Mouse (Mus musculus) limb, embryonic 11.5 days (tissue): ENCODE results near the gene Rbfox1. TPM values are rescaled to one million over a fixed set of nuclear protein-coding genes. Genes with fewer than 3 reads are reported as not detected.
A peak's percentile ranks its signal among the peaks of the same experiment; 100 is the strongest.

Source experiments
- ATAC-seq: fragments of 200-750 bp; cut with Nextera tagmentation; 2 replicates; pipeline ENCODE4 v1.8.0; 2017; ENCODE audit warnings: low read depth; ENCODE audit not compliant: insufficient number of reproducible peaks, low FRiP score, low TSS enrichment
- DNase-seq: peaks from one replicate; pipeline ENCODE4 v3.0.0-alpha.2; 2015; ENCODE audit warnings: low spot score
- H3K27ac ChIP-seq: fragments of 300-500 bp; sonication (generic); replicated peaks from 2 replicates; pipeline ENCODE4 v1.5.1; 2014; ENCODE audit warnings: low read depth, mild to moderate bottlenecking, low read length
- H3K27me3 ChIP-seq: fragments of 300-500 bp; sonication (generic); 2 replicates; pipeline ENCODE4 v1.6.1; 2014; ENCODE audit warnings: mild to moderate bottlenecking, low read length, mixed read lengths; ENCODE audit not compliant: control insufficient read depth, insufficient read depth
- H3K36me3 ChIP-seq: fragments of 300-500 bp; sonication (generic); 2 replicates; pipeline ENCODE4 v1.6.1; 2014; ENCODE audit warnings: mild to moderate bottlenecking, low read length, moderate library complexity, mixed read lengths; ENCODE audit not compliant: control insufficient read depth, insufficient read depth
- H3K4me1 ChIP-seq: fragments of 300-500 bp; sonication (generic); 2 replicates; pipeline ENCODE4 v1.6.1; 2014; ENCODE audit warnings: low read length, mixed read lengths; ENCODE audit not compliant: control insufficient read depth, insufficient read depth
- H3K4me2 ChIP-seq: fragments of 300-500 bp; sonication (generic); 2 replicates; pipeline ENCODE4 v1.6.1; 2014; ENCODE audit warnings: low read depth, mild to moderate bottlenecking, moderate library complexity; ENCODE audit not compliant: severe bottlenecking
- H3K4me3 ChIP-seq: fragments of 300-500 bp; sonication (generic); 2 replicates; pipeline ENCODE4 v1.5.1; 2014; ENCODE audit warnings: low read depth, low read length
- H3K9ac ChIP-seq: fragments of 300-500 bp; sonication (generic); 2 replicates; pipeline ENCODE4 v1.6.1; 2014; ENCODE audit warnings: mild to moderate bottlenecking, low read length
- H3K9me3 ChIP-seq: fragments of 300-500 bp; sonication (generic); 2 replicates; pipeline ENCODE4 v1.6.1; 2016; ENCODE audit warnings: low read length; ENCODE audit not compliant: control insufficient read depth
- WGBS: fragments of 180-500 bp; shearing (Covaris S2); extraction: QIAGEN DNeasy Blood & Tissue Kit; methylation state at CpG from one replicate; pipeline ENCODE4 v1.1.7; 2014; 5-methylcytosine and 5-hydroxymethylcytosine counted together
- polyA plus RNA-seq: library from polyadenylated mRNA; unstranded; fragments of >200 nt; fragmentation: Nextera tagmentation; extraction: Ambion mirVana; gene quantifications from 2 replicates; pipeline ENCODE4 v1.2.1, GENCODE M21; 2014

Rbfox1 gene
- polyA plus RNA-seq, 1 experiment from 2014 or later = 0.81 TPM

DNA sequence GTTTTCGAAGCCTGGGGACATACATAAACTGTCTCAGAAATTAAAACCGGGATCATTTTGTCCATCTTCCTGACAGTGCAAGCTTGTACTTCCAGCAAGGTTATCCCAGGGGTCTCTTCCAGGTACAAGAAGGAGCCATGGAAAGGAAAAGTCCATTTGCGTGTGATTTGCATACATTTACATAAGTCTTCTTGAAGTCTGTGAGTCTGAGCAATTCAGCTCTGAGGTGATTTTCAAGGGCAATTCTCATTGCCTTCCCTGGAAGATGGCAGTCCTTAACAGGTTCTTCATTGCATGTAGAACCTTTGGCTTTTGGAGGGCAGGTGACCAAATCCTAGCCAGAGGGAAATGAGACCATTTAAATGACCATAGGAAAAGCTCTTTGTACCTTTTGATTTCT is 1417.3 kb downstream of the Rbfox1 start:
- Histone ChIP-seq H3K4me1 (no peaks in the 10 kb centered on the region), H3K9ac (no peak overlapping the region), H3K36me3 (no peaks in the 10 kb centered on the region), H3K27me3 (no peaks in the 10 kb centered on the region), H3K4me3 (no peak overlapping the region), H3K9me3 (no peaks in the 10 kb centered on the region), H3K27ac (no peak overlapping the region), H3K4me2 (no peak overlapping the region)
- ATAC-seq (no peak), DNase-seq (no peak)
- WGBS = 70% methylated on average over 3 of the region's 3 CpGs

DNA sequence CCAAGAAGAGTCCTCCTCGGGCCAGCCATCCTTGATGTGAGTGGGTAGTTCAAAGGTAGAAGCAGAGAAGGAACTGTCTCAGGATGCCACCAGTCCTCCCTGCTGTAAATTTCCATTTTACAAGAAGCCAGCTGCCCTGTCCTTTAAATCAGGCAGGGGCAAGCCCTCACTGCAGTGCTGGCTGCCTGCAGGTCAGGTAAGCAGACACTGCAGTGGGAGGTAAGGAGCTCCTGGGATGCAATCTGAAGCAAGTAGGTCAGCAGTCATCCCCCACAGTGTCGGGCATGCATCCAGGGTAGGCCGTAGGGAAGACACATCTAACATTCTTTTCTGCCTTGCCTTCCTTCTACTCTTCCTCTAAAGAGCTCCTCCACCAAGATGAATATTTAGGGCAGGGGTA is 1444.0 kb downstream of the Rbfox1 start:
- H3K4me2 ChIP-seq = no peak overlapping the region
- 71% methylated on average over 3 of the region's 3 CpGs for WGBS
- no peaks in the 10 kb centered on the region for H3K27me3 ChIP-seq
- H3K9ac ChIP-seq = no peak overlapping the region
- ATAC-seq (no peak), DNase-seq (no peak)
- no peaks in the 10 kb centered on the region for H3K4me1 ChIP-seq
- H3K36me3 ChIP-seq = no peaks in the 10 kb centered on the region
- H3K27ac ChIP-seq = no peak overlapping the region
- no peaks in the 10 kb centered on the region for H3K9me3 ChIP-seq
- no peak overlapping the region for H3K4me3 ChIP-seq

DNA sequence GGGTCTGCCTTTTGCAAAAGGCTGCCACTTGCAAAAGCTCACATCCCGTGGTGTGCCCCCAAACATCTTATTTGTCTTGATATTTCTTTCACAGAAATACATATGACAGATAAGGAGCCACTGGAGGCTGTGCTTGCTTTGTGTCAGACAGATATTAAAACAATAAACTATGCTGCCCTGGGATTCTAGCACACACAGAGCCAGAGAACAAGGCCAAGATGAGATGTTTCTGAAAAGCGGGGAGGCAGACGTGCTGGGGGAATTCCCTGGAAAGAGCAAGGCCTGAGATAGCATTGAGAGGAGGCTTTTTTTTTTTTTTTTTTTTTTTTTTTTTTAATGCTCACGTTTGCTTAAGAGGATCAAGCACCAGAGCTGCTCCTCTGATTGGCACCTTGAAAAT is 1456.0 kb downstream of the Rbfox1 start:
- Histone ChIP-seq H3K4me1 (peaks cover 5% of the 10 kb centered on the region; the same call in 1 of the 2 replicates), H3K36me3 (no peaks in the 10 kb centered on the region), H3K4me3 (no peak overlapping the region), H3K9me3 (no peaks in the 10 kb centered on the region), H3K4me2 (no peak overlapping the region), H3K27me3 (no peaks in the 10 kb centered on the region), H3K9ac (no peak overlapping the region), H3K27ac (no peak overlapping the region)
- no peak for DNase-seq
- WGBS = 59% methylated on average over 4 of the region's 4 CpGs
- no peak for ATAC-seq

GRCm38 (mm10) chr16:7345298-7345697 is 1460.1 kb downstream of the Rbfox1 start:
- ATAC-seq (no peak), DNase-seq (no peak)
- no peaks in the 10 kb centered on the region for H3K27me3 ChIP-seq
- no peaks in the 10 kb centered on the region for H3K9me3 ChIP-seq
- no peak overlapping the region for H3K27ac ChIP-seq
- no peak overlapping the region for H3K4me2 ChIP-seq
- H3K4me3 ChIP-seq = no peak overlapping the region
- 60% methylated on average over 3 of the region's 3 CpGs for WGBS
- H3K9ac ChIP-seq = no peak overlapping the region
- no peaks in the 10 kb centered on the region for H3K36me3 ChIP-seq
- peaks cover 5% of the 10 kb centered on the region; the same call in 1 of the 2 replicates for H3K4me1 ChIP-seq

DNA sequence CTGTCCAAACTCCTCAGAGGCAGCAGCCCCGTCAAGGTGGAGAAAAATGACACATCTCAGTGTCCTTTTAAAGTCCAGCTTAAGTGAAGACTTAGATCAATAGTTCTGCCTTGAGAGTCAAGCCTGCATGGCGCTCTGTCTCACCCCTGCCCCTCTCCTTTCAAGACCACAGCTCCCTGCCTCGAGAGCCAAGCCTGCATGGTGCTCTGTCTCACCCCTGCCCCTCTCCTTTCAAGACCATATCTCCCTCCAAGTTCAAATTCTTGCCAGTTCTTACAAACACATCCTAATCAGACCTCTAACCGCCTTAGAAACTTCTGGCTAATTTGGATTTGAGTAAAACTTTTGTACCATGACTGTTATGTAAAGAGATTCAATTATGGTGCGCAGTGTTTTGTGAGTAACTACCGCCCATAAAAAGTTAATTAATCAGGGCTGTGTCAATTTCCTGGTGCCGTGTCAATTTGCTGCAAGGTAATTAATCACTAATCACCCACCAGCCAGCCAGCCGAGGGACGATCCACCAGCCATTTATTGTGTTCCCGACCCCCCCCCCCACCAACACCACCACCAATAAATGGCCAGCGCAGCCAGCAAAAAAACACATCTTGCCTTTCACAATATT is 1461.0 kb downstream of the Rbfox1 start:
- Histone ChIP-seq H3K27me3 (no peaks in the 10 kb centered on the region), H3K4me1 (peaks cover 5% of the 10 kb centered on the region; the same call in 1 of the 2 replicates), H3K4me3 (no peak overlapping the region), H3K9me3 (no peaks in the 10 kb centered on the region), H3K27ac (no peak overlapping the region), H3K4me2 (no peak overlapping the region), H3K36me3 (no peaks in the 10 kb centered on the region), H3K9ac (no peak overlapping the region)
- no peak for DNase-seq
- no peak for ATAC-seq
- 14% methylated on average over 11 of the region's 11 CpGs for WGBS

DNA sequence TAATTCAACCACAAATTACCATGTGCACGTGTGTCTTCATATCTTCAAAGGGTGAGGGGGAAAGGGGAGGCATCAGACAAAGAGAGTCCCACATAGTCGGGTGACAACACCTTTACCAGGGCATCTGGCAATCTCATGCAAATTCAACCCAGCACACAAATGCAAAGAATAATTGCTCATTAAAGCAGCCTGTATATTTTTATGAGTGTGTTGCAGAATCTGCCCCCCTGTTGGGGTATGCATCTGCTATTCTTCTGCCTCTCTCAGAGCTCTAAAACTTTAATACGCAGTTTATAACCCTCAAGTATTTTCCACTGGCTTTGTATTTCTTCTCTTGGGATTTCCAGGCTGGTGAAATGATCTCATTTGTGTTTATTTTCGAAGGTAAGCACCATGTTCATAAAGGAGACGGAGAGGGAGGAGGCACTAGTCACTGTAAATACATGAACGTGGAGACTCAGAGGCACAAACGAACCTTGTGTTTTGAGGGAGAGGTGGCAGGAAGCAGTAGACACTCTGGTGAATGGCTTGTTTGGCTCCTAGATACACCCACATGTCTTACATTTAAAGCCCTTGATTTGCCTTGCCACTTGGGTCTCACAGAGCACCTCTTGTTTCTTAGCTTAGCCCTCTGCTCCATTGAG is 1462.5 kb downstream of the Rbfox1 start:
- Histone ChIP-seq H3K9me3 (no peaks in the 10 kb centered on the region), H3K36me3 (no peaks in the 10 kb centered on the region), H3K9ac (no peak overlapping the region), H3K27ac (peak overlapping the region; percentile 30; the same call in 1 of the 2 replicates), H3K4me2 (no peak overlapping the region), H3K27me3 (no peaks in the 10 kb centered on the region), H3K4me1 (peaks cover 6% of the 10 kb centered on the region; the same call in 1 of the 2 replicates), H3K4me3 (no peak overlapping the region)
- 32% methylated on average over 7 of the region's 7 CpGs for WGBS
- ATAC-seq (peak; percentile 59; the same call in 1 of the 2 replicates), DNase-seq (peak; percentile 35)

- no peak overlapping the region for H3K4me2 ChIP-seq
- H3K9me3 ChIP-seq = no peaks in the 10 kb centered on the region
- DNase-seq (no peak), ATAC-seq (no peak)
- 62% methylated on average over 16 of the region's 16 CpGs for WGBS
- H3K4me1 ChIP-seq = 0 out of 2 replicates have a peak, but pooled peaks cover 6% of the 10 kb centered on the region
- H3K9ac ChIP-seq = no peak overlapping the region
- H3K27ac ChIP-seq = no peak overlapping the region
- no peak overlapping the region for H3K4me3 ChIP-seq
- no peaks in the 10 kb centered on the region for H3K36me3 ChIP-seq
- no peaks in the 10 kb centered on the region for H3K27me3 ChIP-seq
Measured at GRCm38 (mm10) chr16:7352808-7353207, 1467.7 kb downstream of the Rbfox1 start.

DNA sequence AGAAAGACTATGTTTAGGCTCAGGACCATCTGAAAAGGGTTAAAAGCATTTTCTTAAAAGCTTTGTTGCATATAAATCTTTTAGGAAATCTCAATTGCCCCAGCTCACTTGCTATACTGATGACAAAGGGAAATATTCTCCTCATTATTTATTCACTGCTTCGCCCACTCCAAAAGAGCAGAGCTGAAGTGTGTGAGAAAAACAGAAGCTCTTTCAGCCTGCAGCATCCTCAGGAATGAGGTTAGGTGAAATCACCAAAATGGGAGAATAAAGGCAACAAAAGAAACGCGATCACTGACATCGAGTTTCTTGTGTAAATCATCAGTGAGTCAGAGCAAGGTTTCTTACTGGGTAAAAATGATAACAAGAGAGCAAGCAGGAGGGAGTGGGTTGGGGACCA is 1469.0 kb downstream of the Rbfox1 start:
- Histone ChIP-seq H3K36me3 (no peaks in the 10 kb centered on the region), H3K4me2 (no peak overlapping the region), H3K27ac (no peak overlapping the region), H3K9me3 (no peaks in the 10 kb centered on the region), H3K9ac (no peak overlapping the region), H3K27me3 (no peaks in the 10 kb centered on the region), H3K4me3 (no peak overlapping the region), H3K4me1 (0 out of 2 replicates have a peak, but pooled peaks cover 6% of the 10 kb centered on the region)
- ATAC-seq (no peak), DNase-seq (no peak)
- WGBS = 75% methylated on average over 4 of the region's 4 CpGs
